Mouse (Mus musculus): ENCODE measurements around the gene Tesk2. TPM values are rescaled to one million over a fixed set of nuclear protein-coding genes. Genes with fewer than 3 reads are reported as not detected.

The Tesk2 gene
- polyA plus RNA-seq, 2 experiments: 1.6 to 3.2 TPM

GRCm38 (mm10) chr4:116710154-116710553, 10.6 kb upstream of the Tesk2 start:
- H3K4me2 ChIP-seq (ENCODE audit: low read depth): no peak overlapping the region
- ATAC-seq (ENCODE audit: insufficient read depth) (no peak), DNase-seq (ENCODE audit: low read depth in 3 of 3, low spot score in 3 of 3) (no peak)
- H3K27me3 ChIP-seq (ENCODE audit: control insufficient read depth, insufficient read depth, low read length): no peaks in the 10 kb centered on the region
- no peak overlapping the region for H3K27ac ChIP-seq
- TF ChIP-seq EP300 (IDR thresholded peaks at IDR 0.05; ENCODE audit: low read depth) (no peak), CTCF (IDR thresholded peaks at IDR 0.05; ENCODE audit: low read depth) (no peak)
- H3K9me3 ChIP-seq (ENCODE audit: control insufficient read depth, low read length): no peaks in the 10 kb centered on the region
- H3K36me3 ChIP-seq (replicated peaks; ENCODE audit: control insufficient read depth, insufficient read depth, low read depth): no peaks in the 10 kb centered on the region
- WGBS (ENCODE audit: insufficient replicate concordance): 72% methylated on average over 2 of the region's 2 CpGs
- no peak overlapping the region for H3K4me3 ChIP-seq (ENCODE audit: insufficient read depth in 1 of 2, low read depth in 2 of 2, low read length in 2 of 2)
- H3K9ac ChIP-seq (replicated peaks): no peak overlapping the region
- peaks cover 5 to 6% of the 10 kb centered on the region in 2 experiments; a peak in 3 of 4 replicates for H3K4me1 ChIP-seq (replicated peaks; ENCODE audit: control insufficient read depth in 2 of 2, insufficient read depth in 2 of 2, low read length in 1 of 2)

GRCm38 (mm10) chr4:116712536-116712935, 8.2 kb upstream of the Tesk2 start:
- Histone ChIP-seq H3K4me1 (replicated peaks; ENCODE audit: control insufficient read depth in 2 of 2, insufficient read depth in 2 of 2, low read length in 1 of 2) (peaks cover 3 to 6% of the 10 kb centered on the region in 2 experiments; a peak in 2 of 4 replicates), H3K36me3 (replicated peaks; ENCODE audit: control insufficient read depth, insufficient read depth, low read depth) (no peaks in the 10 kb centered on the region), H3K9ac (replicated peaks) (no peak overlapping the region), H3K27ac (no peak overlapping the region), H3K9me3 (ENCODE audit: control insufficient read depth, low read length) (no peaks in the 10 kb centered on the region), H3K4me3 (ENCODE audit: insufficient read depth in 1 of 2, low read depth in 2 of 2, low read length in 2 of 2) (no peak overlapping the region), H3K4me2 (ENCODE audit: low read depth) (no peak overlapping the region), H3K27me3 (ENCODE audit: control insufficient read depth, insufficient read depth, low read length) (no peaks in the 10 kb centered on the region)
- no peak for DNase-seq (ENCODE audit: low read depth in 3 of 3, low spot score in 3 of 3)
- TF ChIP-seq EP300 (IDR thresholded peaks at IDR 0.05; ENCODE audit: low read depth) (no peak), CTCF (IDR thresholded peaks at IDR 0.05; ENCODE audit: low read depth) (no peak)
- ATAC-seq (ENCODE audit: insufficient read depth): no peak
- WGBS (ENCODE audit: insufficient replicate concordance): 35% methylated on average over 1 of the region's 1 CpGs

- Histone ChIP-seq H3K4me3 (ENCODE audit: insufficient read depth in 1 of 2, low read depth in 2 of 2, low read length in 2 of 2) (no peak overlapping the region), H3K4me2 (ENCODE audit: low read depth) (no peak overlapping the region), H3K27me3 (ENCODE audit: control insufficient read depth, insufficient read depth, low read length) (no peaks in the 10 kb centered on the region), H3K9me3 (ENCODE audit: control insufficient read depth, low read length) (no peaks in the 10 kb centered on the region), H3K27ac (no peak overlapping the region), H3K9ac (replicated peaks) (no peak overlapping the region), H3K4me1 (replicated peaks; ENCODE audit: control insufficient read depth in 2 of 2, insufficient read depth in 2 of 2, low read length in 1 of 2) (peaks cover 3 to 4% of the 10 kb centered on the region in 2 experiments; a peak in 1 of 4 replicates), H3K36me3 (replicated peaks; ENCODE audit: control insufficient read depth, insufficient read depth, low read depth) (no peaks in the 10 kb centered on the region)
- DNase-seq (ENCODE audit: low read depth in 3 of 3, low spot score in 3 of 3) (peak; percentile 64 to 69 (median 68)), ATAC-seq (ENCODE audit: insufficient read depth) (no peak)
- 16% methylated on average over 3 of the region's 3 CpGs for WGBS (ENCODE audit: insufficient replicate concordance)
- peak; percentile 81 for TF ChIP-seq CTCF (IDR thresholded peaks at IDR 0.05; ENCODE audit: low read depth)
- TF ChIP-seq EP300 (IDR thresholded peaks at IDR 0.05; ENCODE audit: low read depth): no peak
Measured at GRCm38 (mm10) chr4:116719396-116719795, 1.4 kb upstream of the Tesk2 start.

- Histone ChIP-seq H3K9ac (replicated peaks) (peak overlapping the region; percentile 72), H3K4me2 (ENCODE audit: low read depth) (peak overlapping the region; percentile 92), H3K36me3 (replicated peaks; ENCODE audit: control insufficient read depth, insufficient read depth, low read depth) (no peaks in the 10 kb centered on the region), H3K4me1 (replicated peaks; ENCODE audit: control insufficient read depth in 2 of 2, insufficient read depth in 2 of 2, low read length in 1 of 2) (peaks cover 3 to 4% of the 10 kb centered on the region in 2 experiments; a peak in 1 of 4 replicates), H3K4me3 (ENCODE audit: insufficient read depth in 1 of 2, low read depth in 2 of 2, low read length in 2 of 2) (peak overlapping the region; percentile 69 to 88), H3K27me3 (ENCODE audit: control insufficient read depth, insufficient read depth, low read length) (no peaks in the 10 kb centered on the region), H3K9me3 (ENCODE audit: control insufficient read depth, low read length) (no peaks in the 10 kb centered on the region), H3K27ac (no peak overlapping the region)
- TF ChIP-seq CTCF (IDR thresholded peaks at IDR 0.05; ENCODE audit: low read depth): no peak
- TF ChIP-seq EP300 (IDR thresholded peaks at IDR 0.05; ENCODE audit: low read depth): no peak
- ATAC-seq (ENCODE audit: insufficient read depth) (peak; percentile 52), DNase-seq (ENCODE audit: low read depth in 3 of 3, low spot score in 3 of 3) (no peak)
- under 1% methylated on average over 29 of the region's 29 CpGs for WGBS (ENCODE audit: insufficient replicate concordance)
Measured at GRCm38 (mm10) chr4:116721098-116721628, 415 bp downstream of the Tesk2 start.

- Histone ChIP-seq H3K4me3 (ENCODE audit: insufficient read depth in 1 of 2, low read depth in 2 of 2, low read length in 2 of 2) (no peak overlapping the region; a peak in 1 of 4 replicates), H3K36me3 (replicated peaks; ENCODE audit: control insufficient read depth, insufficient read depth, low read depth) (no peaks in the 10 kb centered on the region)
- WGBS (ENCODE audit: insufficient replicate concordance): 53% methylated on average over 7 of the region's 7 CpGs
Measured at GRCm38 (mm10) chr4:116722230-116722629, 1.5 kb downstream of the Tesk2 start.

More at GRCm38 (mm10) chr4:116722230-116722629, 1.5 kb downstream of the Tesk2 start:
- Histone ChIP-seq H3K27ac (no peak overlapping the region), H3K27me3 (ENCODE audit: control insufficient read depth, insufficient read depth, low read length) (no peaks in the 10 kb centered on the region), H3K9ac (replicated peaks) (no peak overlapping the region), H3K4me1 (replicated peaks; ENCODE audit: control insufficient read depth in 2 of 2, insufficient read depth in 2 of 2, low read length in 1 of 2) (peaks cover 3 to 4% of the 10 kb centered on the region in 2 experiments; a peak in 1 of 4 replicates), H3K4me2 (ENCODE audit: low read depth) (peak overlapping the region; percentile 92), H3K9me3 (ENCODE audit: control insufficient read depth, low read length) (no peaks in the 10 kb centered on the region)
- no peak for DNase-seq (ENCODE audit: low read depth in 3 of 3, low spot score in 3 of 3)
- TF ChIP-seq CTCF (IDR thresholded peaks at IDR 0.05; ENCODE audit: low read depth): no peak
- no peak for TF ChIP-seq EP300 (IDR thresholded peaks at IDR 0.05; ENCODE audit: low read depth)
- ATAC-seq (ENCODE audit: insufficient read depth): no peak

Measured in liver, embryonic 14.5 days (tissue).